Mouse (Mus musculus): ENCODE data around the gene Gast.
"Not testable (repeated sequence)": the region's sequence is repeated elsewhere in the genome, so short reads cannot be mapped to it uniquely, and the experiment has no call there.

Gene Gast

GRCm38 (mm10) chr11:100361059-100361458 is 26.9 kb downstream of the Gast start:
- not testable (repeated sequence) for DNase-seq (ENCODE audit: low read depth, low spot score)

GRCm38 (mm10) chr11:100362209-100362978 is 28.2 kb downstream of the Gast start:
- peak; percentile 66 for DNase-seq (ENCODE audit: low read depth, low spot score)

GRCm38 (mm10) chr11:100362979-100363562 is 28.9 kb downstream of the Gast start:
- DNase-seq (ENCODE audit: low read depth, low spot score): peak; percentile 57

- no peak for DNase-seq (ENCODE audit: low read depth, low spot score)
Observed at GRCm38 (mm10) chr11:100369145-100369544, 34.9 kb downstream of the Gast start.

- no peak for DNase-seq (ENCODE audit: low read depth, low spot score)
Observed at GRCm38 (mm10) chr11:100369822-100370221, 35.6 kb downstream of the Gast start.

GRCm38 (mm10) chr11:100371981-100372558 is 37.9 kb downstream of the Gast start:
- DNase-seq (ENCODE audit: low read depth, low spot score): no peak

- no peak for DNase-seq (ENCODE audit: low read depth, low spot score)
Observed at GRCm38 (mm10) chr11:100375127-100375526, 40.9 kb downstream of the Gast start.

- no peak for DNase-seq (ENCODE audit: low read depth, low spot score)
Observed at GRCm38 (mm10) chr11:100376005-100376404, 41.8 kb downstream of the Gast start.

- DNase-seq (ENCODE audit: low read depth, low spot score): no peak
Observed at GRCm38 (mm10) chr11:100376746-100377389, 42.7 kb downstream of the Gast start.

- DNase-seq (ENCODE audit: low read depth, low spot score): no peak
Observed at GRCm38 (mm10) chr11:100377989-100378388, 43.8 kb downstream of the Gast start.

- DNase-seq (ENCODE audit: low read depth, low spot score): no peak
Observed at GRCm38 (mm10) chr11:100378446-100378845, 44.2 kb downstream of the Gast start.

GRCm38 (mm10) chr11:100379311-100379710 is 45.1 kb downstream of the Gast start:
- no peak for DNase-seq (ENCODE audit: low read depth, low spot score)

- no peak for DNase-seq (ENCODE audit: low read depth, low spot score)
Observed at GRCm38 (mm10) chr11:100382682-100383081, 48.5 kb downstream of the Gast start.

- DNase-seq (ENCODE audit: low read depth, low spot score): no peak
Observed at GRCm38 (mm10) chr11:100385016-100385415, 50.8 kb downstream of the Gast start.

GRCm38 (mm10) chr11:100386586-100386985 is 52.4 kb downstream of the Gast start:
- DNase-seq (ENCODE audit: low read depth, low spot score): no peak

All from CD4-positive helper T cell, adult 2 months (primary cell).